Mouse (Mus musculus) megakaryocyte, embryonic 14.5 days (primary cell): ENCODE data around the gene Hrh2.

Source experiments
- FLI1 ChIP-seq: IDR thresholded peaks from 2 replicates; pipeline ENCODE4 v1.6.1; 2012; ENCODE audit warnings: low read length, inconsistent platforms, mixed read lengths
- GATA1 ChIP-seq: IDR thresholded peaks from 3 replicates; pipeline ENCODE4 v1.6.1; 2012; ENCODE audit warnings: mixed read lengths, low read length, inconsistent platforms, borderline replicate concordance

DNA sequence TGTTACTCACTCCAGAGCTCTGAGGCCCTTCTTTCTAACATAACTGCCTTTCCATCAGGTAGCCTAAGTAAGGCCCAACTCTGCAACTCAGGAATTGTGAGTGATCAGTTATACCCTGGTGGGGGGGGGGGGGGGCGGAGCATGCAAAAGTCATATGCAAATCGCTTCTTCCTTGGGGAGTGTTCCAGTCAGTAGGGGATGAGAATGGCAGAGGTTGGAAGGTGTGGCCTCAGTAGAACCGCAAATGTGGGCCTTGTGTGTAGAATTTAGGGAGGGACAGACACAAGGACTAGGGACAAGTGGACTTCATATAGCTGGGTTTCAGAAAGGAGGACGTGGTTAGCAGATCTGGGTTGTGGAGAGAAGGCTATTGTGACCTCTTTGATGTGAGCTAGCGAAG lies 23.3 kb downstream of the Hrh2 start:
- TF ChIP-seq GATA1 (no peak), FLI1 (no peak)
